Mouse (Mus musculus): Measurements from ENCODE around the gene Surf1.
A peak's percentile ranks its signal among the peaks of the same experiment; 100 is the strongest.

The Surf1 gene

DNA sequence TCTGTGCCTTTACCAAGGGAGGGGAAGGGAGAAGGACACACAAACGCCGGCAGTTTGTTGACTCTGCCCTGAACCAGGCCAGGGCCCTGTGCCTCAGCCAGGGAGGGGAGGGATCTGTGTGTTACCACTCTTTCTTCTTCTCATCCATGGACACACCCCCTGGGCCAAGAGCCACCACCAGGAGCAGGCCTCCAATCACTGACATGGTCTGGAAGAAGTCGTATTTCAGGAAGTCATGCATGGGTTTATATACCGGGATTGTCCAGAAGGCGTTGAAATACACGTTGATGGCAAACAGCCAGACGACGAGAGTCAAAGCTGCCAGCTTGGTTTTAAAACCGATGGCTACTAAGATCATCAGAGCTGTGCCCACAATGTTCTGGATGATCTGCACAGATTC is 5.5 kb upstream of the Surf1 start:
- no peak for DNase-seq (ENCODE audit: low spot score)

DNA sequence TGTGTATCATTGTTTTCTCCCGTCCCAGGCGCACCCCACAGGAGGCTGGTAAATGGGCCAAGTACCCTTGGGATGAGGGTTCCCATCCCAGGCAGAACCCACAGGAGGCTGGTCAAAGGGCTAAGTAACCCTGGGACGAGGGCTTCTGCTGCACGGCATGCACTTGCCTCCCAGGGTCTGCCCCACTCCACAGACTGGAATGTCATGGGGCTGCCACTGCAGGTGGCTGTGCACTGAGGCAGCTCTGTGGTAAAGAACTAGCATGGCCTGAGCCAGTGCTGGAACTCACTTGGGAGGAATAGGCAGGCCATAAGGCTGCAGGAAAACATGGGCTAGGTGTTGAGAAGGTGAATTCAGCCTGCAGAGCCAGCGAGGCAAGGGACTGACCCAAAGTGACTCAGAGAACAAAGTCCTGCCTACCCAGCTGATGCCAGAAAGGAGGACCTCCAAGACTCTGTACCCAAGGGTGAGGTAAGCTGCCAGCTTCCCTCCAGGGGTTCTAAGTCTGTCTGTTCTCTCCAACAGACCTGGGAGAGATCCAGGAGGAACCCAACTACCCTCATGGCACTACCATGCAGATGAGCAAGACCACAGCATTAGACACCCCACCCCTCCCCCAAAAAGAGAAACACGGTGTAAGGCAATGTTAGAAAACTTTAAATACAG is 4.0 kb upstream of the Surf1 start:
- DNase-seq (ENCODE audit: low spot score), result no peak

DNA sequence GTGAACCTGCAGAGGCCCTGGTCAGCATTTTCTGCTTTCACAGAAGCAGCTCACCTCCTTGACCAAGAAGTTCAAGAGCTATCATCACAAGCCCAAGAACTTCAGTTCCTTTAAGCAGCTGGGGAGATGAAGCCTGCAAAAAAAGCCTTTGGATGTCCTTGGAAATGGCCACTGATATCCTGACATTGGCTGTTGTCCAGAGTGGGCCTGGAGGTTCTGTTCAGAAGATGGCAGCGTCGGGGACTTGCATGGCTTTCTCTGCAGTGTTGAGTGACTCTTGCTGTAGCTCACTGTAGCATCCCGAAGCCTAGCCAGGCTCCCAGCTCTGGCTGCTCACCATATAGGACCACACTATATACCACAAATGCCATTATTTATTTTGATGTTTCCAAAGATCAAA is 3.4 kb upstream of the Surf1 start:
- DNase-seq (ENCODE audit: low spot score), result no peak

DNA sequence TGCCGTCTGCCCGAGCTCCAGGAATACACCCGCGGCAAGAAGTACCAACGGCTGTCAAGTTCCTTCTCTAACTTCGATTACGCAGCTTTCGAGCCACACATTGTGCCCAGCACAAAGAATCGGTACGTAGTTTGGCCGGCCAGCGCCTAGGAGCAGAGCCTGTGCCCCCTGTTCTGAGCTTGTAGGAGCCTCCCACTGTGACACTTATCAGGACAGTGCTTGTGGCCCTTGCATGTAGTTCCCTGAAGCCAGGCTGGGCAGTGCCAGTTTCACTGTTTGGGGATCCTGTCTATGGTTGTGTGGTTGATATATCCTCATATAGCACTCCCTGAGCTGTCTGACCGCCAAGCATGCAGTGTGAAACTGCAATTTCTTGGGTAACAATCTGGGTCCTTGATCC is 408 bp upstream of the Surf1 start:
- no peak for DNase-seq (ENCODE audit: low spot score)

DNA sequence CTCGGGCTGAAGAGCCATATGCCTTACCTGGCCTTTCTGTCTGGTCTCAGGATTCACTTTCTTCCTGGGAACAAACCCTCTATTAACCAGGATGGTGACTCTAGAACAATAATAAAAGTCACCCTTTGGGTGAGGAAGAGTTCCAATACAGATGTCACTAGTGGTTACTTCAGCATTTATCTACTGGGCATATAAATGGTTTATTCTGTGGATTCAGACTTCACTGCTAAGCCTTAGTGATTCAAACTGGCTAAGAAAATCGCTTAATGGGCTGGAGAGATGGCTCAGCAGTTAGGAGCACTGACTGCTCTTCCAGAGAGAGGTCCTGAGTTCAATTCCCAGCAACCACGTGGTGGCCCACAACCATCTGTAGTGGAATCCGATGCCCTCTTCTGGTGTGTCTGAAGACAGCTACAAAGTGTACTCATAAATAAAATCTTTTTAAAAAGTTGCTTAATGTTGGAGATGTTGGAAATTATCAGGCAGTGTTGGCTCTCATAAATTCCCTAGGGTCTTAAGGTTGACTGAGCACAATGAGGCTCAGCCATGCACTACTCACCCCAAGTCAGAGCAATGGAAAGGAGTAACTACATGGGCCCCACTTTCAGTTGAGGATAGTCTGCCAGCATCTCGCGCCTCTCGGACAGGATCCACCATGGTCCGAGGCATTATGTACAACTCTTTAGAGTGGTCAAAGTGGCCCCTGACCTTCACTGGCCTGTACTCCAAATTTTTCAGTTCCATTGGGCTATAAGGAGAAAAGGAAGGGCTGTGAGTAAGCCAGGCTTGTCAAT is 2.0 kb downstream of the Surf1 start:
- DNase-seq (ENCODE audit: low spot score), result no peak

DNA sequence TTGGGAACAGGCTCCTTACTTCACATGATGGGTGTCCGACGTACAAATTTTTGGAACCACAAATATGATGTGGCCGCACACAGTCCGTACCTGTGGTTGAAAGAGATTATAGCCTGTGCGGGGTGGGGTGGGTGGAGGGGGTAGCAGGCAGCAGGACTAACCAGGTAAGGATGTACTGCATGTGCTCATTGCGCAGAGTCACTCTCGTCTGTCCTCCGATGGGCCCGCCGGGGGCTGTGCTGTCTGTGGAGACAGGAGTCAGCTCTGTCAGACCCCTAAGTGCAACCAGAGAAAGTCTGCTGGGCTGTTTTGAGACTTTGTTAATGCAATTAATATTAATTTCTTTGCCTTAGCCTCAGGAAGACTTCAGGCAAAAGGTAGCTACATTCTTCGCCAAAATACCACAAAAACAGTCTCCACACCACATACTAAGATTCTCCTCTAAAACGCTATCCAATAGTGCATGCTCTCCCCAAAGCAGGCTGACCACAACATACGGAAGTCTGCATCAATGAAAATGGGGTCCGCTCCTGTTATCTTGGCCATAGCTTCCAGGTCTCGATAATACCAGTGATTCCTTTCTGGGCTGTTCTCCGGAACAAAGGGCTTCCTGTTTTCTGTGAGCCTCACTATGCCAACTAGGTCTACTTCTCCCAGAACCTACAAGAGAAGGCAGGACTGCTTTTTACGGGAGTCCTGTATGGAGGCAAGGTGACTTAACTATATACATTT is 2.7 kb downstream of the Surf1 start:
- DNase-seq (ENCODE audit: low spot score), result no peak

DNA sequence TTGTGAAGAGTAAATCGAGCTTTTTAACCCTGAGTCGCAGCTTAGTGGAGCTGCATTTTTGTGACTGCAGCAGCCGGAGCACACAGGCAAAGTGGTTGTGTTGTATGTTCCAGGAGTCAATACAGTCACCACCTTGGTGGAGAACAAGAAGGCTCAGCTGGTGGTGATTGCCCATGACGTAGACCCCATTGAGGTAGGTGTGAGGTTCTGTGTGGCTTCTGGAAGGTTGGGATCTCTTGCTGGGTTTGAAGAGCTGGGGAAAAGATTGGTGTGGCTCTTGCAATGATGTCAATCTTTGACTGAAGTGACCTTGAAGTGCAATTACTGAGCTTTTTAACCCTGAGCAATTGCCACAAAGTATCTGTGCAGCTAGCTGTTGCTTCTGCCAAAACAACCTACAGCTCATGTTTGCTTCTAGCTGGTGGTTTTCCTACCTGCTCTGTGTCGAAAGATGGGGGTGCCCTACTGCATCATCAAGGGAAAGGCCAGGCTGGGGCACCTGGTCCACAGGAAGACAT is 4.0 kb downstream of the Surf1 start:
- no peak for DNase-seq (ENCODE audit: low spot score)

DNA sequence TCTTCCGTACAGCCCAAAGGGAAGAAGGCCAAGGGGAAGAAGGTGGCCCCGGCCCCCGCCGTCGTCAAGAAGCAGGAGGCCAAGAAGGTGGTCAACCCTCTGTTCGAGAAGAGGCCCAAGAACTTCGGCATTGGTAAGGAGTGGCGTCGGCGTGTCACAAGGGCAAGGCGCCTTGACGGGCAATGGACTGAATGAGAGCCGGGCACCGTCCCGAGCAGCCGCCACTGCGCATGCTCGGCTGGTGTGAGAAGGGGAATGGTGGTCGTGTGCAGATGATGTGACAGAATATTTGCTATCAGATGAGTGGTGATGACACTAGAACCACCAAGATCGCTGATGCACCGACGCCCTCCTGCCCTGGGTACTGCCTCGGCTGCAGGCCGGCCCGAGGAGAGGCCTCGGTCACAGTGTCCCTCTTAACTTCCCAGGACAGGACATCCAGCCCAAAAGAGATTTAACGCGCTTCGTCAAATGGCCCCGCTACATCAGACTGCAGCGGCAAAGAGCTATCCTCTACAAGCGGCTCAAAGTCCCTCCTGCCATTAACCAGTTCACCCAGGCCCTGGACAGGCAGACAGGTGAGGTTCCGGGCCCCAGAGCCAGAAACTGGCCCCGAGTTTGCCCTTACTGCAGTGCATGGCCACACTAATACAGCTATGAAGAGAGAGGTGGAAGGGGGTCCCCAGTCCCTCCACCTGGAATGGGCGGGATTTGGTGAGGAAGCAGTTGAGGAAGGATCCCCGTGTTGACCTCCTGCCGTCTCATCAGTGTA is 5.2 kb downstream of the Surf1 start:
- DNase-seq (ENCODE audit: low spot score), result peak; percentile 76

DNA sequence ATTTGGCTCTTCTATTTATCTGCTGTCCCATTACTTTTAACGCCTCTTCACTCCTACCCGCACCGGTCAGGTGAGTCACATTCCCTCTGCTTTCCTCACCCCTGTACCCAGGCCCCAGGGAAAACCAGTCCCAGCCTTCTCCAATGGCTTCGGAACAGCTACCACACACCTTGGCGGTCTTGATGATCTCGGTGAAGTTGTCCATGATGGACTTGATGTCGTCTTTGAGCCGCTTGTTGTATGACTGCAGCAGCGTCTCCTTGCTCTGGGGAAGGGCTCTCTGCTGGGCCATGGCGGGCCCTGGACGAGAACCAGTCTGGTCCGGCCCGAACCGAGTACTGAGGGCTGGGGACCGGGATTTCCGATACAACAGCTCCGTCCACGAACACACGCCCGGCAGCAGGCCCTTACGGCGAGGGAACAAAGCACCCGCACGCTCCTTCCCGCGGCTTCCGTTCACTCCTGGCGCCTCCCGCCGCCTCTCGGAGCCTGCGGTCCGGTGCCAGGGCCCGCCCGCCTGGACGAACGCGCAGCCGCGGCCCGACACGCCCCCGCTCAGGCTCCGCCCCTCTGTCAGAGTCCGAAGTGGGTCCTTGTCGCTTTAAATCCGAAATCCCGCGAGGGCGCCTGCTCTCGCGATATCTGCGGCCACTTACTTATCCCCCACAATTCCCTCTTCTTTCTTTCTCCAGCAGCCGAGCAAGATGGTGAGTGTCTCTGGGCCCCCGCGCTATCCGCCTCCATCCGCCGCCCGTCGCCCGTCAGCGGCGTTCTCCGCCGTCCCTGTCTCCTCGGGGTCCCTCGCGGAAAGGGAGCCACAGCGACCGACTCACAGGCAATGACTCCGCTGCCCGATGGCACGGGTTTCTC is 6.0 kb downstream of the Surf1 start, which contains the start of the genes Med22 and Rpl7a:
TSS of gene Med22 (minus strand) at position 554 of the 870 bp plus-strand sequence.
TSS of gene Rpl7a (plus strand) at position 641 of the 870 bp plus-strand sequence.
- DNase-seq (ENCODE audit: low spot score), result peak; percentile 99

DNA sequence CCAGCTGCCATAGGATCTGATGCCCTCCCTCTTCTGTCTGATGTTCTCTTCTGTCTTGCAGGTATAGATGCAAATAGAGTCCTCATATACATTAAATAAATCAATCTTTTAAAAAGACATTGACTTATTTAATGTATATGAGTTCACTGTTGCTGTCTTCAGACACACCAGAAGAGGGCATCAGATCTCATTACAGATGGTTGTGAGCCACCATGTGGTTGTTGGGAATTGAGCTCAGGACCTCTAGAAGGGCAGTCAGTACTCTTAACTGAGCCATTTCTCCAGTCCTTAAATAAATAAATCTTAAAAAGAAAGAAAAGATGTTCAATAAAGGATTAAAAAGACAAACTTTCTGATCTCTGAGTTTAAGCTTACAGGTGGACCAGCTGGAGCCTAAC is 6.9 kb downstream of the Surf1 start:
- DNase-seq (ENCODE audit: low spot score), result no peak

DNA sequence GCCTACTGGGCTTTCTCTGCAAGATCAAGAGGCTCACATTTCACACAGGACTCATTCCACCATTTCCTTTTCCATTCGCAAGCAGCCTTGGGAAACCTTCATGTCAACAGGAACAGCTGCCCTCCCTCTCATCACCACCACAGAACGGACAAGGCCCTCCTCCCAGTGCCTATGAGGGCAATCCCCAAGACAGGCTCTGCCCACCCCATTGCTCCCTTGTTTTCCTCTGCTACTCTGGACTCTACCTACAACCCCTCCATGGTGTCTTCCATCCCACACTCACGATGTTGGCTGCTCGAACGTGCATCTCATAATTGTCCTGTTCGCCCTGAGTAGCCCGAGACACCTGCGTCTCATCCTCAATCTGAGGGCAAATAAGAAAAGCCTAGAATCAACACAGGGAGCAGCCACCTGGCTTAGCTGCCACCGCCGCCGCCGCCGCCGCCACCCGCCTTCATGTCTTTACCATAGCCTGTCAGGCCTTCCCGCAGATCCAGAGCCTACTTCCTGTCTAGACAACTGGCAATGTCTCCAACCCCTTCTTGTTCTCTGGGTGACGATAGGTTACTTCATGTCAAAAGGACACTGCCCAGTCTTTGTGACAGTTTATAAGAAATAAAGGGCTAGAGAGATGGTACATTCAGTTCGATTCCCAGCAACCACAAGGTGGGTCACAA is 7.5 kb downstream of the Surf1 start:
- DNase-seq (ENCODE audit: low spot score), result no peak

DNA sequence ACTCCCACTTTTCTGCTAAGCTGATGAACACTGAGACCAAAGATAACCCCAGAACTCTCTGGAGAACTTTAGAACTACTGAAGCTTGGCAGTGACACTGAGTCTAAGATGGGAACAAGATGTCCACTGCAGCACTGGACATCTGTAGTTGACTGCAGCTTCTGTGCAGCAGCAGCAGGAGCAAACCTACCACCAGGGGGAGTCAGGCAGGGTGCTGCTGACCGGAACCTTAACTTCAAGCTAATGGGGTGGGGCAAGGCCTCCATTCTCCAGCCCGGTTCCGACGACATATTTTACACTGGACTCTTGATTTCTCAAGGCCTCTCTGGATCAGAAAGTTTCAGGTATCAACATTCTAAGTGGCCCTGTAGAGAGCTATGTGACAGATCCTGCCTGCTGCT is 9.2 kb downstream of the Surf1 start:
- DNase-seq (ENCODE audit: low spot score), result peak; percentile 61

DNA sequence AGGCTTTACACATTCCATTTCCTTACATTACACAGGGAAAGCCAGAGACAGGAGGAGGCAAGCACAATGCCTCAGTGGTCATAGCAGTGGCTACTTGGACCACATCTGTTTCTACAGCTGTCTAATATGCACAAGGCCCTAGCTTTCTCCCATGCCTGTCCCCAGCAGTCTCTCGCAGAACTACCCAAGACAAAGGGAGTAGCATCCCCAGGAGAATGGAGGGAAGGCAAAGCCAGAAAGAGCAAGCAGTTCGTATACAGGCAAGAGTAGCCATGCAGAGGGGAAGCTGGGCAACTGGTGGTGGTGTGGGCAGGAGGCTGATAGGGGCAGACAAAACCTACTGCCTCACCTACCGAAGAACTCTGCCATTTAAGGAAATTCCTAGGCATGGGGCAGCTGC is 9.9 kb downstream of the Surf1 start:
- no peak for DNase-seq (ENCODE audit: low spot score)

DNA sequence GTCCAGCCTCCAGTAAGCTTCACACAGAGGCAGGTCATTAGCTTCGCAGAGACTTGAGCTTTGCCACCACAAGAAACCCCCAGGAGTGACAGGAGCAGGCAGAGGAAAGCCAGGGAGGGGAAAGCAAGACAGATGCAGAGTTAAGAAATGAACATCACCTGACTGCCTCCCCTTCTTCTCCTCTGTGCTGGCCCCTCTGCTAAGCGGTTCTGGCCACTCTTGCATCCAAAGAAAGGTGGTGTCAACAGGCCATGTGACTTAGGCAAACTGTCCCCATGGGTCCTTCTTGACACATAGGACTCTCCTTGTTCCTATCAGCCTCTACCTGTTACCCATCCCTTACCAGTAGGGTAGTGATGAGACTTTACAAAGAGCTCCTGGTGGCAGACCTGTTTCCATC is 10.4 kb downstream of the Surf1 start:
- DNase-seq (ENCODE audit: low spot score), result no peak

DNA sequence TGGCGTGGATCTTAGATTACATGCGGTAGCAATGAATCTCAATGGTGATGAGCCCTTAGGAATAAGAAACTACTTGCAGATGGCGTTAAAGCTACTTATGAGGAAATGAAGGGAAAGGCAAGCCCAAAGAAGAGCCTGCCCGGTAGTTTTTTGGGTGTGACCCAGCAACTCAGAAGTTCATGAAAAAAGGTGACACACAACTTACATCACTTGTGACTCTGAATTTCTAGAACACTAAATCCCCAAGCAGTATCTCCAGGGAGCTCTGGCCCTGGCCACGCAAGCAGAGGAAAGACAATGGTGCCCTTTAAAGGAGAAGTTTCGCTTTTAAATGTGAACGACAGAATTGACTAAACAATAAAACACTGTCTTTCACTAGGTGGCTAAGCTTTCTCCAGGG is 13.0 kb downstream of the Surf1 start:
- DNase-seq (ENCODE audit: low spot score), result no peak

DNA sequence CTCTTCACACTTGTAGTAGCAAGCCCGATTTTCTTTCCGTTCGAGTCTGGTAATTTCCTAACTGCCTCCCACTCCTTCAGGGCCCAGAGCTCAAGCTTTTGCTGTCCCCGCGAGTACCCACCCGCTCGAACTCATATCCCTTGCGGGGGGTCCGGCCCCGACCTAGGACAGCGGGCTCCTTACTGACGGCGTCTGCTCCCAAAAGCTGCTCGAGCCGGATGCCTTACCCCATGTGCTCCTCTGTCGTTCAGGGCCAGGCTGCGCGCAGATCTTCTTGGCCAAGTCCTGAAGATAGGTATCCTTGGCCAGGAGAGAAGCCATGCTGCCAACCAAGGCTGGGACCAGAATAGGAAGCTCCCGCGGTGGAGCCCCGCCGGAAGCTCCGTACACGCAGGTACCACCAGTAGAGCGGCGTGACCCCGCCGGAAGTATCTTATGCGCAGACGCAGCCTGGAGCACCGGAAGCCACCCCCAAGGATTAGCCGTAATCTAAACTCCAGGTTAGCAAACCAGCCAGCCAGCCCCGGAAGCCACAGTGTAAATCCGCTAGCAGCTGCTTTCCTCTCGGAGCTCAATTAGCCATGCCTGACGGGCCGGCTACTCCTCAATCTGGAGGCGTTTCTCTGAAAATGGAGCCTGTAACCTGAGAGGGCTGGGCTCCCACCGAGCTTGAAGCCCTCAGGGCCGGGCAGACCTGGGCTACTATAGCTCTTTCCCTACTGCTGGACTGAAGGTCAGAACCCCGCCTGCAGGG is 13.7 kb downstream of the Surf1 start, which contains the start of gene Surf6:
TSS of gene Surf6 (minus strand) at position 413 of the 754 bp plus-strand sequence.
- peak; percentile 98 for DNase-seq (ENCODE audit: low spot score)

DNA sequence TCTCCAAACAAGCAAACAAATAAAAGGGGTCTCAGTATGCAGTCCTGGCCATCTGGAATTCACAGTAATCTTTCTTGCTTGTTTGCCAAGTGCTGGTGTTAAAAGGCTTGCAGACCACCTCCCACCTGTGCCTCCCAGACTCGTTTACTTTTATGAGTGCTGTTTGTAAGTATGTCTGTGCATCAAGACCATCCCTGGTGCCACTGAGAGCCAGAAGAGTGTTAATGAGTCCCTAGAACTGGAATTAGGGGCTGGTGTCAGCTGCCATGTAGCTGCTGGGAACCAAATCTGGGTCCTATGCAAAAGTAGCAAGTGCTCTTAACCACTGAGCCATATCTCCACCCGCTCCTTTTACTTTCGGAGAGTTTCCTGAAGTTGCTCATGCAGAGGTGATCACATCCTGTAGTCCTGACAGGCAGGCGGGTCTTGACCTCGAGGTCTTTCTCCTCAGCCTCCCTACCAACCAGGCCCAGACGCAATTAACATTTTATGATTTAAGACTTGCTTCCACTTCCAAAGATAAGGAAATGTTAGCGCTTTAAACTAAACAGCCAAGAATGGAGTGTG is 14.4 kb downstream of the Surf1 start:
- no peak for DNase-seq (ENCODE audit: low spot score)

DNA sequence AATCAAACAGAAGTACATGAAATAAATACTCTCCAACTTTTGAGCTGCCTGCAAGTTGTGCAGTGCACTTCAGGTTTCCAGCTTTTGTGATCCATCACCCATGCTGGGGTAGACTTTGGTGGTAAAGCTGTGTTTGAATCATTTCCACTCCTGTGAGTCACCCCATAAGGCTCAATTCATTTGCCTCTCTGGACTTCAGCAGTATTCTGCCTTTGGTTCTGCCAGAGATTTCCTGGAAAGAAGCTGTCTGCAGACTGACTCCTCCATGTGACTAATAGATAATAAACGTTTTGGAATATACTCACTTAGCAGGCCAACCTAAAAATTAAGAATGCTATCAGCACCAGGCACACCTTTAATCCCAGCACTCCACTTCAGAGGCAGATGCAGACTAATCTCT is 15.6 kb downstream of the Surf1 start:
- DNase-seq (ENCODE audit: low spot score), result no peak

DNA sequence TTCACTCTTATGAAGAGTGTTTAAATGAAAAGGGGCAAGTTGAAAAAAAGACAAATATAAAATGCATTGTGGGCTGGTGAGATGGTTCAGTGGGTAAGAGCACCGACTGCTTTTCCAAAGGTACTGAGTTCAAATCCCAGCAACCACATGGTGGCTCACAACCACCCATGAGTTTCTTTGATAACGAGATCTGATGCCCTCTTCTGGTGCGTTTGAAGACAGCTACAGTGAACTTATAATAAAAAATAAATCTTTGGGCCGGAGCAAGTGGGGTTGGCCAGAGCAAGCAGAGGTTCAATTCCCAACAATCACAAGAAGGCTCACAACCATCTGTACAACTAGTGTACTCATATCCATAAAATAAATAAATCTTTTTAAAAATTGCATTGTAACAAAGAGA is 20.4 kb downstream of the Surf1 start:
- DNase-seq (ENCODE audit: low spot score), result no peak

All from embryo, embryonic 10.5 days (tissue).